Mouse (Mus musculus) stomach, embryonic 15.5 days (tissue): Measurements from ENCODE around the gene Ptgr1. TPM values are rescaled to one million over a fixed set of nuclear protein-coding genes. Genes with fewer than 3 reads are reported as not detected.

ENCODE experiments used
- ATAC-seq: fragments of 200-750 bp; cut with Nextera tagmentation; 2 replicates; pipeline ENCODE4 v1.8.0; 2017; ENCODE audit warnings: low read depth, moderate number of reproducible peaks, moderate TSS enrichment; ENCODE audit not compliant: insufficient read depth, low FRiP score
- H3K27ac ChIP-seq: fragments of 300-500 bp; sonication (generic); 2 replicates; pipeline ENCODE4 v1.5.1; 2015; ENCODE audit warnings: mild to moderate bottlenecking, inconsistent platforms
- H3K27me3 ChIP-seq: fragments of 300-500 bp; sonication (generic); replicated peaks from 2 replicates; pipeline ENCODE4 v1.6.1; 2015; ENCODE audit warnings: inconsistent platforms
- H3K36me3 ChIP-seq: fragments of 300-500 bp; sonication (generic); 2 replicates; pipeline ENCODE4 v1.6.1; 2015; ENCODE audit warnings: inconsistent platforms
- H3K4me1 ChIP-seq: fragments of 300-500 bp; sonication (generic); 2 replicates; pipeline ENCODE4 v1.6.1; 2015; ENCODE audit warnings: inconsistent platforms
- H3K4me2 ChIP-seq: fragments of 300-500 bp; sonication (generic); 2 replicates; pipeline ENCODE4 v1.6.1; 2015; ENCODE audit warnings: mild to moderate bottlenecking, inconsistent platforms
- H3K4me3 ChIP-seq: fragments of 300-500 bp; sonication (generic); replicated peaks from 2 replicates; pipeline ENCODE4 v1.5.1; 2015; ENCODE audit warnings: inconsistent platforms
- H3K9ac ChIP-seq: fragments of 300-500 bp; sonication (generic); 2 replicates; pipeline ENCODE4 v1.6.1; 2015; ENCODE audit warnings: inconsistent platforms
- H3K9me3 ChIP-seq: fragments of 300-500 bp; sonication (generic); 2 replicates; pipeline ENCODE4 v1.6.1; 2016; ENCODE audit warnings: inconsistent platforms
- WGBS: fragments of 180-500 bp; shearing (Covaris S2); methylation state at CpG from one replicate; pipeline ENCODE4 v1.1.7; 2015; 5-methylcytosine and 5-hydroxymethylcytosine counted together
- polyA plus RNA-seq: library from polyadenylated mRNA; unstranded; fragments of >200 nt; fragmentation: Nextera tagmentation; extraction: Ambion mirVana; gene quantifications from 2 replicates; pipeline ENCODE4 v1.2.1, GENCODE M21; 2015

Ptgr1 gene
- polyA plus RNA-seq, 1 experiment from 2014 or later = 66.3 TPM

DNA sequence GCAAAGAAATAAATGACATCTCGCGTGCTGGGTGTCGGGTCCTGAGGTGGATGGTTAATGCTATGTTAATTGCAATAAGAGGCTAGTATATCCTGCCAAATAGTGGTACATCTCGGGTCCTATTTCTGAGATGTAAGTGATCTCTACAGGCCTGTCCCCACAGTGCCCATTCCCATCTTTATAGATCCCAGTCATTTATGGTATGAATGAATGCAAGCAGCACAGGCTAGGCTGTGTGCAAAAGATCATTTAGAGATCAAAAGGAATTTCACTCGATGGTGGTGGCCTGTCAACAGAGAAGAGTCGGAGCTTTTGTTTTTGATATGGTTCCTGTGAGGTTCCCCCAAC lies 42.7 kb downstream of the Ptgr1 start:
- H3K4me1 ChIP-seq = peaks cover 4% of the 10 kb centered on the region; the same call in 1 of the 2 replicates
- H3K27me3 ChIP-seq = no peaks in the 10 kb centered on the region
- H3K27ac ChIP-seq = no peak overlapping the region
- H3K9me3 ChIP-seq = no peaks in the 10 kb centered on the region
- peak overlapping the region; percentile 82 for H3K4me2 ChIP-seq
- peak overlapping the region; percentile 70 for H3K4me3 ChIP-seq
- no peak for ATAC-seq
- 15% methylated on average over 6 of the region's 6 CpGs for WGBS
- H3K9ac ChIP-seq = peak overlapping the region; percentile 44; the same call in 1 of the 2 replicates
- no peaks in the 10 kb centered on the region for H3K36me3 ChIP-seq

DNA sequence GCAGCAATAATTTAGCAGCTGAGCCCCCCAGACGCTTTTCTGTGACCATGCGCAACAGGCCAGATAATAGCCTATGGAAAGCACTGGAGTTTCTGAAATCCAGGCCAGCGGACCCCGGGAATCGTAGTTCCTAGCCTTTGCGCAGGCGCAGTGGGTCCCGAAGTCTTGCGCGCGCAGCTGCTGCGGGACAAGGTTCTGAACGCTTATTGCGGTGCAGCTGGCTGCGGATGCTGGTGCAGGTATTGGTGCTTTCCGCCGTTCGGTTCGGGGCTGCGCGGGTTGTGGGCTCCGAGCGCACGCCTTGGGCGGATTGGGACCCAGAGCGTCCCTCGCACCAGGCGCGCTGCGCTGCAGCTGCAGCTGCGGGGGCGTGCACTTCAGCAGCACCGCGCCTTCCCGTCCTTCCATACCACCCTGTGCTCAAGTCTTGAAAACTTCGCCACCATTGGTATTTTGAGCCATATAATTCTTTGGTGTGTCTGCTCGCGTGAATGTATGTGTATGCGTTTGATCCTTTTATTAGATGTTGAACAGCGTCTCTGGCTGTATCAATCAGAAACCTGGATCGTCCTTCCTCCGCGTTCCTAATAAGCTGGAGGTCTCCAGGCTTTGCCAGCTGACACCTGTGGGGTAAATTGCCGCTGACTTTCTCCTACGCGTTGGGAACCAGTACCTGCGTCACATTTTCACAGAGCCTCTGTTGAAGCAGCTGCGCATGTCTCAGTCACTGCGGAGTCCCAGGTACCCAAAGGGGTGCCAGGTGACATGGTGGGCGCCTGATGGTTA lies 43.3 kb downstream of the Ptgr1 start, which contains the start of gene Zkscan16:
TSS of gene Zkscan16 (plus strand) at position 209 of the 786 bp plus-strand sequence.
- Histone ChIP-seq H3K4me3 (peak within 1 kb of the TSS; percentile 70), H3K36me3 (no peaks in the 10 kb centered on the region), H3K4me2 (peak within 1 kb of the TSS; percentile 82), H3K9me3 (no peaks in the 10 kb centered on the region), H3K27ac (no peak within 1 kb of the TSS), H3K4me1 (peaks cover 4% of the 10 kb centered on the region; the same call in 1 of the 2 replicates), H3K27me3 (no peaks in the 10 kb centered on the region), H3K9ac (peak within 1 kb of the TSS; percentile 44)
- WGBS = 1% methylated on average over 50 of the region's 50 CpGs
- ATAC-seq = peak; percentile 71

DNA sequence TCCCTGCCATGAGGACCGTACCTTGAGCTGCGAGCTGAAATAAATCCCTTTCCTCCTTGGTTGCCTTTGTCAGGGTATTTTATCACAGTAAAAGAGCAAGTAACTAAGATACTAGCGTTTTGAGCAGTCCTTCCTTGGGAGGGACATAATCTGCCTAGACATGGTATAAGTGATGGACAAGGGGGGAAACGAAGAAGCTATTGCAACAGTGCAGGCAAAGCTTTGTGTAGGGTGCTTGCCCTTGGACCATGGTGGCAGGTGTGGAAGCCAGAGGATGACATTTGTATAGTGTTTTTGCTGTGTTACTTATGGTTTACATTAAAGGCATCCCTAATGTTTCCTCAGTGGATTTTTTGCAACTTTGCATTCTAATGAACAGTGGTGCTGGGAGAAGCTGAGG lies 44.0 kb downstream of the Ptgr1 start:
- H3K4me2 ChIP-seq = peak overlapping the region; percentile 82
- H3K9ac ChIP-seq = no peak overlapping the region; the same call in 1 of the 2 replicates
- H3K27me3 ChIP-seq = no peaks in the 10 kb centered on the region
- H3K9me3 ChIP-seq = no peaks in the 10 kb centered on the region
- H3K27ac ChIP-seq = no peak overlapping the region
- ATAC-seq = no peak
- H3K4me3 ChIP-seq = peak overlapping the region; percentile 70
- peaks cover 4% of the 10 kb centered on the region; the same call in 1 of the 2 replicates for H3K4me1 ChIP-seq
- no peaks in the 10 kb centered on the region for H3K36me3 ChIP-seq
- WGBS = 80% methylated on average over 4 of the region's 4 CpGs

DNA sequence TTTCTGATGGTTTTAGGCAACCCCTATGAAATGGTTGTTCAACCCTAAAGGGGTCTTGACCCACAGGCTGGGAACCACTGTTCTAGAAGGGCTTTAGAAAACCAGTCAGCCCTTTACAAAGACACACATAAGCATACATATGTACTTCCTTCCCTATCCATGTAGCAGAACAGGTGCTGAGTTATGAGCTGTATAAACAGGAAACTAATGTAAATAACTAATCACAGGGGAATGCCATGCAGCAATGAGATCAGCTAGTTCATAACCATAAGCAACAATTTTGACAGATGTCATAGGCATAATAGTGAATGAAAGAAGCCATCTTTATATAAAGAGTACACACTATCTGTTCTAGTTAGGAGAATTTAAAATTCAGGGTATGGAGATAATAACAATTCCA lies 45.3 kb downstream of the Ptgr1 start:
- Histone ChIP-seq H3K27ac (no peak overlapping the region), H3K4me3 (no peak overlapping the region), H3K4me1 (peaks cover 4% of the 10 kb centered on the region; the same call in 1 of the 2 replicates), H3K9ac (no peak overlapping the region), H3K9me3 (no peaks in the 10 kb centered on the region), H3K36me3 (no peaks in the 10 kb centered on the region), H3K27me3 (no peaks in the 10 kb centered on the region), H3K4me2 (no peak overlapping the region)
- no peak for ATAC-seq

DNA sequence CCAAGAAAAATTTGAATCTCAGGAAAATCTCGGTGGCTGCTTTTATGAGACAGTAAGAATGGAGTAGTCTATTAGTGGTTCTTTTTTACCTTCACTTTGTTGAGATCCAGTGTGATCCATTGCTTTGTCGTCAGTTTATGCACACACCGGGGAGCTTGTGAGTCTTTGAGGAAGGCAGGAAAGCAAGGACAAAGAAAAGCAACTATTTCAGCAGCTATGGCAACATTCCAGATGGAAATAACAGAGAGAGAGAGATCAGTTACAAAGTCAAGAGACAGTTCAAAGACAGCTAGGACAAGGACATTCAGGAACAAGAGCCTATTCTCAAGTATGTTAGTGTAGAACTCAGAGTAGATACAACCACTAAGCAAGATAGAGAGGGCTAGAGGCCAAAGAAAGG lies 51.1 kb downstream of the Ptgr1 start:
- Histone ChIP-seq H3K4me1 (no peaks in the 10 kb centered on the region), H3K9me3 (no peaks in the 10 kb centered on the region), H3K36me3 (no peaks in the 10 kb centered on the region), H3K27me3 (no peaks in the 10 kb centered on the region), H3K27ac (no peak overlapping the region), H3K9ac (no peak overlapping the region), H3K4me2 (no peak overlapping the region), H3K4me3 (no peak overlapping the region)
- ATAC-seq = no peak
- 71% methylated on average over 3 of the region's 3 CpGs for WGBS

DNA sequence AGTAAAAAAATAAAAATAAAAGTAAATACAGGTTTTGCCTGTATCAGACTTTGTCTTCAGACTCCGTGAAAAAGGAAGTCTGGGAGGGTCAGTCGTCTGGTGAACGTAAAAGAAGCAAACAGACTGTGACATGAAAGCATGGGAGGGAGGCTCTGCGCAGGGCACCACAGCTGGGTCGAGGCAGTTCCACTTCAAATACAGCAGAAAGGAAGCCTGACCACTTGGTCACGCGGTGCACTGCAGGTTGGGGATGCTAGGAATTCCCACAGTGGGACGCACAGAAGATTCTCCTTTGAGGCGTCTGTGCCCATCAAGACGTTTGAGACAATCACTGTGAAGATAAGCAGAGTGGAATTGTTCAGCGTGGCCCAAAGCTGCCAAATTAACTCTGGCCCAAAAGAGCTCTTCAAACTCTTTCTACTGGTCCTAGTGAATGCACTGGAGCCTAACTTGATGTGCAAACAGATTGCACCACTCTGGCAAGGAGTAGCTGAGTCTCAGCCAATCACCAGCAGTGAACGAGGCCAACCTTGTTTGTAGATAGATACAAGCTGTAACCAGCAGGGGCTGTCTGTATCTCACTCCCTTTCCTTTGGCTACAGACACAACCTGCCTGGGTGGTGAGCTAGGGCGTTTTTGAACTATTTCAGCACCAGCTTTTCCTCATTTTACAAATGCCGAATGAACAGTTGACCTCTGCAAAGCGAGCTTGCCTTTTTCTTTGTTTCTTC lies 52.0 kb downstream of the Ptgr1 start:
- peak; percentile 68; the same call in 1 of the 2 replicates for ATAC-seq
- Histone ChIP-seq H3K4me3 (no peak overlapping the region), H3K9ac (no peak overlapping the region), H3K36me3 (no peaks in the 10 kb centered on the region), H3K9me3 (no peaks in the 10 kb centered on the region), H3K27ac (no peak overlapping the region), H3K27me3 (no peaks in the 10 kb centered on the region), H3K4me2 (0 out of 2 replicates have a peak overlapping the region, but pooled peaks have one; percentile 2), H3K4me1 (no peaks in the 10 kb centered on the region)
- WGBS = 30% methylated on average over 15 of the region's 15 CpGs

DNA sequence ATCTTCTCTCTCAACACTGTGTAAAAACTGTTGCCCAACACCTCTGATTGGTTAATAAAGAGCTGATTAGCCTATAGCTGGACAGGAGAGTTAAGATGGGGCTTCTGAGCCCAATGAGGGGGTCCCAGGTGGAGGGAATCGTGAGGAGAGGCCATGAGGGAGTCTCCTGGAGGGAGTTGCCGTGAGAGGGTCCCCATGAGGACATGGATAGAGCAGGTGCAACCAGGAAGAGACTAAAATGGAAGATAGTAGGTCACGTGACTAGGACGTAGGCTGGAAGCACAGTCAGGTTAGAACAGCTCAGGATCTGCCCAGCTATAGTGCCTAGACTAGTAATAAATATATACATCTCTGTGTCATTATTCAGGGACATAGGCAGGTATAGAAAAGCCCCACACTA lies 52.6 kb downstream of the Ptgr1 start:
- H3K9me3 ChIP-seq = no peaks in the 10 kb centered on the region
- ATAC-seq = no peak
- 81% methylated on average over 4 of the region's 4 CpGs for WGBS

DNA sequence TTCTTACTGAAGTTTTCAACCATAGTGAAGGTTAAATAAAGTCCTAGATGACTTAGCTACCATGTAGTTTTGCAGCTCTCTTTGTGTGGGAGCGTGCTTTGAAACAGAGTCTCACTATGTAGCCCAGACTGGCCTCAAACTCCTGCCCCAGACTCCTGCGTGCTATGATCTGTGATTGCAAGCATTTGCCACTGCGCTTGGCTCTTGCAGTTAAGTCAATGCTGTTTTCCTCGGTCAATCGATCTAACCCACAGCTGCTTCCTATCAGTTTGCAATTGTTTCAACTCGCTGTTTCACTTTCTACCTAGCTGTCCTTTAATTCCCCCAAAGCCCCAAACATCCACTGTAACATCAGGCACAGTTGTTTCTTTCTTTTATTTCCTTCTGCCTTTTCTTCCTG lies 54.4 kb downstream of the Ptgr1 start:
- ATAC-seq = no peak
- Histone ChIP-seq H3K4me3 (no peak overlapping the region), H3K36me3 (no peaks in the 10 kb centered on the region), H3K4me1 (no peaks in the 10 kb centered on the region), H3K27ac (no peak overlapping the region), H3K4me2 (no peak overlapping the region), H3K27me3 (no peaks in the 10 kb centered on the region), H3K9ac (no peak overlapping the region), H3K9me3 (no peaks in the 10 kb centered on the region)
- 69% methylated on average over 6 of the region's 6 CpGs for WGBS

More for the DNA sequence above, 52.6 kb downstream of the Ptgr1 start:
- H3K4me2 ChIP-seq = no peak overlapping the region
- no peaks in the 10 kb centered on the region for H3K36me3 ChIP-seq
- H3K4me1 ChIP-seq = no peaks in the 10 kb centered on the region
- no peaks in the 10 kb centered on the region for H3K27me3 ChIP-seq
- no peak overlapping the region for H3K4me3 ChIP-seq
- H3K27ac ChIP-seq = no peak overlapping the region
- no peak overlapping the region for H3K9ac ChIP-seq

DNA sequence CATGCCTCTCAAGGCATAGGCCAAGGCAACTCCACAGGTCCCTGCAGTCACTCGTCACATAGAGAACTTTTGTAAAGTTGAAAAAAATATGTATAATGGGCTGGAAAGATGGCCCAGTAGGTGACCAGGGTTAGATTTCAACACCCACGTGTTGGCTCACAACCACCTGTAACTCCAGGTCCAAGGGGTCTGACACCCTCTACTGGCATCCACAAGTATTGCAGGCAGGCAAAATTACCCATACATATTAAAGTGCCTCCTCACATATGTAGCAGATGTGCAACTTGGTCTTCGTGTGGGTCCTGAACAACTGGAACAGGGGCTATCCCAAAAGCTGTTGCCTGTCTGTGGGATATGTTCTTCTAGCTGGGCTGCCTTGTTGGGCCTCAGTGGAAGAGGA lies 59.3 kb downstream of the Ptgr1 start:
- no peaks in the 10 kb centered on the region for H3K27me3 ChIP-seq
- no peaks in the 10 kb centered on the region for H3K4me1 ChIP-seq
- no peak overlapping the region for H3K27ac ChIP-seq
- no peak for ATAC-seq
- no peak overlapping the region for H3K9ac ChIP-seq
- H3K36me3 ChIP-seq = no peaks in the 10 kb centered on the region
- WGBS = 70% methylated on average over 3 of the region's 3 CpGs
- H3K4me3 ChIP-seq = no peak overlapping the region
- no peak overlapping the region for H3K4me2 ChIP-seq
- no peaks in the 10 kb centered on the region for H3K9me3 ChIP-seq

DNA sequence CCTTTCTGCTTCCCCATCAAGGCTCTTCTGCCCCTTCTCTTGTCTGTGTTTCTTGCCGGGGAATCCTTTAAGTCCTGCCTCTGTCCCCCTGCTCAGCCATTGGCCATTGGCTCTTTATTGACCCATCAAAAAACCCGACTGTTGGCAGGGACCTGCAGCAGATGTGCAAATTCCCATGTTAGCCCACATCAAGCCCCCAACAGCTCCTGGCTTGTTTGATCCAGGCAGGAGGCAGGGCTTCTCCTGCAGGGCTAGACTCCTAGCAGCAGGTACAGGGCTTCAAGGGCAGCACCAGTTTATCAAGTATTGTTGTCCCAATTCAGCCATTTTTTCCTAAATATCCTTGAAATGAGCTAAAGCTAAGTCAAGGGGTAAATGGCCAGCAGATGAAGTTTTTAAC lies 60.8 kb downstream of the Ptgr1 start:
- H3K4me2 ChIP-seq = peak overlapping the region; percentile 16; the same call in 1 of the 2 replicates
- H3K27ac ChIP-seq = no peak overlapping the region
- H3K27me3 ChIP-seq = no peaks in the 10 kb centered on the region
- H3K9ac ChIP-seq = no peak overlapping the region
- no peak overlapping the region for H3K4me3 ChIP-seq
- peak; percentile 47; the same call in 1 of the 2 replicates for ATAC-seq
- no peaks in the 10 kb centered on the region for H3K36me3 ChIP-seq
- 33% methylated on average over 2 of the region's 2 CpGs for WGBS
- H3K9me3 ChIP-seq = no peaks in the 10 kb centered on the region
- H3K4me1 ChIP-seq = no peaks in the 10 kb centered on the region

DNA sequence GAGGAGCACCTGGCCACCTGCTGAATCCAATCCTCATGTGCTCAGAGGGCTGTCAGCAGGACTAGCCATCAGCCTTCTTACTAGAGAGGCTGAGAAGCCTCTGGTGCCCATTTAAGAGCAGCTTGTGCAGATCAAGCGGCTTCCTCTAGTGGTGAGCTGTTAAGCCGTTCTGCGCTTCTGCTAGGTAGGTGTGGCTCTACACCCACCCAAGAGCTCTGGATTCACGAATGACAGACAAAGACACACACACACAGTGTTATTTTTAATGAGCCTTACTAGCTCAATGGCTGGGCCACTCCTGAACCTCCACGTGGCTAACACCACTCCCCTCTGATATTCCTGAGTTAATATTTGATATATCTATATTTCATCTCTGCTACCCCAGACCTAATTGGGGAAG lies 61.3 kb downstream of the Ptgr1 start:
- no peak overlapping the region for H3K4me3 ChIP-seq
- 33% methylated on average over 5 of the region's 5 CpGs for WGBS
- H3K9ac ChIP-seq = no peak overlapping the region
- peak overlapping the region; percentile 16; the same call in 1 of the 2 replicates for H3K4me2 ChIP-seq
- no peaks in the 10 kb centered on the region for H3K36me3 ChIP-seq
- no peaks in the 10 kb centered on the region for H3K9me3 ChIP-seq
- H3K4me1 ChIP-seq = no peaks in the 10 kb centered on the region
- peak; percentile 53; the same call in 1 of the 2 replicates for ATAC-seq
- H3K27me3 ChIP-seq = no peaks in the 10 kb centered on the region
- 0 out of 2 replicates have a peak overlapping the region, but pooled peaks have one; percentile 16 for H3K27ac ChIP-seq

DNA sequence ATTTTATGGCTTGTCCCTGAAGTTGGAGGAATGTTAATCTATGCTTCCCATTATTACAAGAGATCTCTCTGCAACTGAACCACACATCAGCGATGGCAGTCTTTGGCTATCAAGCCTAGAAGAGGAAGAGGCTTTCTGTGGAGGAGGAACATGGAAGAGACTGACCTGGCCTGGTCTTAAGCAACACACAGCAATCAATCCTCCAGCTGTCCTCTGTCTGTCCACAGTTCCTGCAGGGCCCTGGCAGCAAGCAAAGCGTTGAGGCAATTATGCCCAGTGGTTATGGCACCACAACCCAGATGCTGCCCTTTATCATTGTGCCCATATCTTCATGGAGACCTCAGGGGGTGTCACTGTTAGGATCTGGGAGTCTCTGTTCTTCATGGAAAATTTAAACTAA lies 63.0 kb downstream of the Ptgr1 start:
- no peaks in the 10 kb centered on the region for H3K4me1 ChIP-seq
- no peak overlapping the region for H3K4me2 ChIP-seq
- H3K27ac ChIP-seq = no peak overlapping the region
- H3K9ac ChIP-seq = no peak overlapping the region
- no peaks in the 10 kb centered on the region for H3K9me3 ChIP-seq
- H3K36me3 ChIP-seq = no peaks in the 10 kb centered on the region
- ATAC-seq = no peak
- no peaks in the 10 kb centered on the region for H3K27me3 ChIP-seq
- WGBS = 60% methylated on average over 2 of the region's 2 CpGs
- no peak overlapping the region for H3K4me3 ChIP-seq
